Mouse (Mus musculus): ENCODE results near the gene Stoml2.

The Stoml2 gene

DNA sequence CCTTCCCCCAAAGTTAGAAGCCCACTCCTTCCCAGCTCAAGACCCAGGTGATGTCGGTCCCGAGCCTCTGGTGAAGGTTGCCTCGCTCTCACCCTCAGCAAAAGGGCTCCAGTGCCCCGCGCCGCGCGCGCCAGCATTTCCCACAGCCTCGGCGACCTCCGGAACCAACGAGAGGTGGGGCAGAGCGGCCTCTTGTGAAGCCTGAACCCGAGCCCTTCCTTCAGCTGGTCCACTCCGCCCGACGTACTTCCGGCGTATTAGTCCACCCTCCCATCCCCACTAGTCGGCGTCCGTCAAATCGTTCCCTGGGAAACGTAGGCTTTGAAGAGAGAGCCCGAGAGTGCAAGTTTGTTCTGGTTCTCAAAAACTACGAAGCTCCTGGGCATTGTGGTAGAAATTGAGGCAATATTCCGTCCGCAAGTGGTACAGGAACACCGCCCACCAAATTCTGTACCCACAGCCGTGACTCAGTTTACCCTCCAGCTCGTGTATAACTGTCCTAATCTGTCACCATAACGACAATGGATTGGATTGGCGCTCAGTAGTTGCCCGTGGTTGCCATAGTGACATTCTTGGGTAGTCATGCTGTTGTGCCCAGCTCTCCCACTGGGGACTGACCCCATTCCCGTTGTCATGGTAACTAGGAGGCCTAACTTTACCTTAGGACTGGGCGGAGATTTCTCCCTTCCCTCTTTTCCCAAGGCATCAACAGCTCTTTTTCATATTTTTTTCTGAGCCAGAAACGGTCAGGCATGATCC is at the start of gene Stoml2:
Gene Stoml2, minus strand, starts transcription at position 474 of the 759 bp plus-strand sequence.
- ChIA-PET POLR2A (interaction anchor here (0.6 to 5.8 kb wide), 33 partner anchors 9 to 531 kb away, joined by 3 to 62 read pairs (median 5); partner anchors contain the start of genes Creb3 (in 2 of the 4), Fam214b (in 2 of the 4), Tln1 (in 2 of the 4) and Vcp (in 2 of the 4)), CTCF (interaction anchor here (0.5 to 3.4 kb wide), 16 partner anchors 9 to 1907 kb away, joined by 3 to 31 read pairs (median 4); partner anchors contain the start of genes Fam214b (in 1 of the 4) and Nol6 (in 1 of the 4))

GRCm38 (mm10) chr4:43078071-43078718 is 46.7 kb upstream of the Stoml2 start:
- CTCF ChIA-PET: interaction anchor here in 1 of 4 experiments (0.7 kb wide), 1 partner anchor 401 kb away, joined by 7 read pairs; no protein-coding TSS in a partner anchor

DNA sequence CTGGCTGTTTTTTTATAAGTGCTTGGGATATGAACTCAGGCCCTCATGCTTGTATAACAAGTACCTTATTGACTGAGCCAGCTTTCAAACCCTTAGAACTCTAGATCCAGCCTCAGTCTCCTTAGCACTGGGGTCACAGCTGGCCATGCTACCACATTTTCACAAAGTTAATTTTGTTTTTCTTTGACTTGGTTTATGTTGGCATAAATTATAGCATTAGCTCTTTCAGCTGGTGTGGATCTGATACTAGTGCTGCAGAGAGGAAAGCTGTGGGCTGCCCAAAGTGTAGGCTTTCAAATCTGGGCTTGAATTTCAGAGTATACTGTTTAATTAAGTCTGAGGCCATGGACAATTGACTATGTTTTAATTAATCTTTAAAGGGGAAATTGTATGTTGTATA is 43.4 kb upstream of the Stoml2 start:
- POLR2A ChIA-PET: interaction anchor here in 1 of 4 experiments (0.6 to 1.2 kb wide), 3 partner anchors 16 to 216 kb away, joined by 3 to 4 read pairs (median 4); partner anchors contain the start of gene Unc13b
- CTCF ChIA-PET: interaction anchor here in 2 of 4 experiments (0.6 to 1.0 kb wide), 3 partner anchors 22 to 685 kb away, joined by 3 to 4 read pairs (median 3); no protein-coding TSS in a partner anchor

More at GRCm38 (mm10) chr4:43078071-43078718, 46.7 kb upstream of the Stoml2 start:
- POLR2A ChIA-PET: no interaction called here

GRCm38 (mm10) chr4:43065471-43065870 is 34.0 kb upstream of the Stoml2 start:
- POLR2A ChIA-PET: interaction anchor here in 1 of 4 experiments (1.2 kb wide), 1 partner anchor 12 kb away, joined by 3 read pairs; no protein-coding TSS in a partner anchor
- CTCF ChIA-PET: interaction anchor here in 2 of 4 experiments (0.6 to 1.0 kb wide), 5 partner anchors 18 to 378 kb away, joined by 3 to 9 read pairs (median 3); partner anchors contain the start of gene Fam214b (in 1 of the 2)

- ChIA-PET CTCF (interaction anchor here in 3 of 4 experiments (0.5 to 2.6 kb wide), 6 partner anchors 13 to 700 kb away, joined by 3 to 18 read pairs (median 4); partner anchors contain the start of gene Fam214b (in 1 of the 3)), POLR2A (interaction anchor here in 3 of 4 experiments (0.7 to 1.9 kb wide), 7 partner anchors 8 to 1448 kb away, joined by 3 to 7 read pairs (median 3); no protein-coding TSS in a partner anchor)
These were observed 28.8 kb upstream of the Stoml2 start for GRCm38 (mm10) chr4:43060286-43060685.

- ChIA-PET POLR2A (interaction anchor here in 3 of 4 experiments (0.7 to 2.6 kb wide), 12 partner anchors 8 to 471 kb away, joined by 3 to 9 read pairs (median 4); partner anchors contain the start of gene Fam214b (in 1 of the 3)), CTCF (interaction anchor here in 2 of 4 experiments (0.7 to 2.6 kb wide), 6 partner anchors 10 to 612 kb away, joined by 3 to 18 read pairs (median 4); partner anchors contain the start of genes Arhgef39 (in 1 of the 2) and Fam214b (in 1 of the 2))
These were observed 28.2 kb upstream of the Stoml2 start for GRCm38 (mm10) chr4:43059697-43060096.

- CTCF ChIA-PET: interaction anchor here in 3 of 4 experiments (0.6 to 2.6 kb wide), 11 partner anchors 9 to 613 kb away, joined by 3 to 18 read pairs (median 4); partner anchors contain the start of genes Arhgef39 (in 1 of the 3), Fam214b (in 1 of the 3) and Stoml2 (in 1 of the 3)
- POLR2A ChIA-PET: interaction anchor here (0.6 to 2.6 kb wide), 24 partner anchors 9 to 1889 kb away, joined by 3 to 9 read pairs (median 4); partner anchors contain the start of genes Fam214b (in 2 of the 4), Fancg (in 1 of the 4), Stoml2 (in 1 of the 4) and Vcp (in 1 of the 4)
These were observed 27.5 kb upstream of the Stoml2 start, which contains the start of gene Unc13b for GRCm38 (mm10) chr4:43058753-43059654. TSS of gene Unc13b (plus strand) at chr4:43058953.

- ChIA-PET CTCF (interaction anchor here in 3 of 4 experiments (0.6 to 2.6 kb wide), 8 partner anchors 11 to 614 kb away, joined by 3 to 18 read pairs (median 5); partner anchors contain the start of genes Arhgef39 (in 1 of the 3), Fam214b (in 1 of the 3) and Stoml2 (in 1 of the 3)), POLR2A (interaction anchor here in 3 of 4 experiments (0.6 to 2.6 kb wide), 20 partner anchors 10 to 1890 kb away, joined by 3 to 9 read pairs (median 4); partner anchors contain the start of genes Fam214b (in 2 of the 3), Fancg (in 1 of the 3), Stoml2 (in 1 of the 3) and Vcp (in 1 of the 3))
These were observed 26.9 kb upstream of the Stoml2 start for GRCm38 (mm10) chr4:43058392-43058752.

GRCm38 (mm10) chr4:43057654-43058053 is 26.1 kb upstream of the Stoml2 start:
- ChIA-PET POLR2A (interaction anchor here in 2 of 4 experiments (0.8 to 2.6 kb wide), 9 partner anchors 10 to 152 kb away, joined by 3 to 9 read pairs (median 4); partner anchors contain the start of genes Fam214b (in 1 of the 2), Fancg (in 1 of the 2) and Pigo (in 1 of the 2)), CTCF (interaction anchor here (0.6 to 3.1 kb wide), 17 partner anchors 10 to 1795 kb away, joined by 3 to 21 read pairs (median 4); partner anchors contain the start of genes Fam214b (in 2 of the 4), Pigo (in 1 of the 4) and Stoml2 (in 1 of the 4))

DNA sequence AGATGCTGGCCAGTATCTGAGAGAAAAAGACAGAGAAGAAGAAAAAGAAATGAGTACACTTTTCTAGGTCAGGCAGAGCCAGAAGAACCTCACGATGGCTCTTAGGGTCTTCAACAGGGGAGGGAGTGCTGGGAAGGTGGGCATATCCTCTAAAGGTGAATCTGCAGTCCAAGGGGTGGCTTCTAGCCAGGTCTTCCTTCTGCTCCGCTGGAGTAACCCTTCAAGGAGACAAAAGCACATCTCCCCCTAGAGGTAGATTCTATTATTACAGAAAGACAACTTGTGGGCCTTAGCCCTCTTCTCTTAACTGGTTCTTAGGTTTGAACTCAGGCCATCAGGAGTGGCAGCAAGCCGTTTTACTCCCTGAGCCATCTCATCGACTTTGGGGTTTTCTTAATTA is 21.1 kb upstream of the Stoml2 start:
- ChIA-PET CTCF (interaction anchor here in 3 of 4 experiments (0.5 to 1.1 kb wide), 10 partner anchors 21 to 426 kb away, joined by 3 to 5 read pairs (median 4); partner anchors contain the start of gene Stoml2 (in 1 of the 3)), POLR2A (interaction anchor here in 3 of 4 experiments (0.6 to 1.5 kb wide), 4 partner anchors 8 to 427 kb away, joined by 3 read pairs; no protein-coding TSS in a partner anchor)

- CTCF ChIA-PET: interaction anchor here (0.5 to 2.6 kb wide), 55 partner anchors 8 to 1436 kb away, joined by 3 to 21 read pairs (median 4); partner anchors contain the start of genes Pigo (in 2 of the 4), Atp8b5 (in 1 of the 4), Car9 (in 1 of the 4) and Ccdc107 (in 1 of the 4)
- POLR2A ChIA-PET: interaction anchor here in 3 of 4 experiments (0.7 to 2.5 kb wide), 23 partner anchors 9 to 445 kb away, joined by 3 to 11 read pairs (median 4); partner anchors contain the start of genes Stoml2 (in 2 of the 3), Vcp (in 2 of the 3), Ccdc107 (in 1 of the 3) and Pigo (in 1 of the 3)
These were observed 15.7 kb upstream of the Stoml2 start for GRCm38 (mm10) chr4:43047231-43047630.

DNA sequence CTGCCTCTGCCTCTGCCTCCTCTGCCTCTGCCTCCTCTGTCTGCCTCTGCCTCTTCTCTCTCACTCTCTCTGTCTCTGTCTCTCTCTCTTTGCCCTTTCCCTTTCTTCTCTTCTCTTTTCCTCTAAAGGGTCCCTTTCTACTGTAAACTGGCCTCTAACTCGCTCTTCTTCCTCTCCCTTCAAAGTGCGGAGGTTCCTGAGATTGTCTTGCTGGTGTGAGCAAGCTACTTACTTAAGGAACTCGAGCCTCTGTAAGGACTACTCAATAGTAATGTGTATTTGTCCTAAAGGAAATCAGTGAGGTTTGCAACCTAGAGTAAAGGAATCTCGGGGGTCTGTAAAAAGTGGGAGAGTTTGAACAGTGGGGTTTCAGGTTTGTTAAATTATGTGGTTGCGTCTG is 15.1 kb upstream of the Stoml2 start:
- POLR2A ChIA-PET: interaction anchor here in 3 of 4 experiments (0.5 to 2.5 kb wide), 27 partner anchors 9 to 1543 kb away, joined by 3 to 11 read pairs (median 4); partner anchors contain the start of genes Stoml2 (in 2 of the 3), Unc13b (in 2 of the 3), Vcp (in 2 of the 3) and Ccdc107 (in 1 of the 3)
- CTCF ChIA-PET: interaction anchor here (0.5 to 2.6 kb wide), 39 partner anchors 9 to 1436 kb away, joined by 3 to 21 read pairs (median 4); partner anchors contain the start of genes Pigo (in 2 of the 4), Atp8b5 (in 1 of the 4), Stoml2 (in 1 of the 4) and Tpm2 (in 1 of the 4)

GRCm38 (mm10) chr4:43045659-43046302 is 14.3 kb upstream of the Stoml2 start, which contains the start of gene Fam214b:
TSS of gene Fam214b (minus strand) at chr4:43046220.
- POLR2A ChIA-PET: interaction anchor here in 3 of 4 experiments (0.5 to 2.5 kb wide), 12 partner anchors 11 to 1542 kb away, joined by 3 to 10 read pairs (median 4); partner anchors contain the start of genes Stoml2 (in 2 of the 3), Unc13b (in 2 of the 3), Creb3 (in 1 of the 3) and Tln1 (in 1 of the 3)
- CTCF ChIA-PET: interaction anchor here in 2 of 4 experiments (0.5 to 2.6 kb wide), 14 partner anchors 10 to 482 kb away, joined by 3 to 21 read pairs (median 8); partner anchors contain the start of genes Pigo (in 2 of the 2), Stoml2 (in 1 of the 2), Tpm2 (in 1 of the 2) and Unc13b (in 1 of the 2)

DNA sequence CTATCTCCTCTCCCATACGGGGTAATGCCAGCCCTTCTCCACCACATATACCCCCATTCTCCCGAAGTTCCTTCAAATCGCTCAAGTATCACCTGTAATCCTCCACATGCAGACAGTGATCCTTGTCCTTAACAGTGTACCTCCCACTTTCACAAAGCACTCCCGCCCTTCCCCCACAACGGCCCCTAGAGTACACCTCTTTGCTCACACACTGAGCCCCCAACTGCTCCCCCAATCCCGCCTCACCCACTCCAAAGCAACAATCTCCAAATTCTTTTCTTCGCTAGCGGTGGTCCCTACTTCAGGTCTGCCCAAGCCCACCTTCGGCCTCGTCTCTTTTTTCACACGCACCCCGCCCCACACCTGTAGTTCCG is 13.8 kb upstream of the Stoml2 start:
- CTCF ChIA-PET: interaction anchor here in 2 of 4 experiments (0.5 to 0.6 kb wide), 2 partner anchors 434 to 436 kb away, joined by 4 to 7 read pairs; no protein-coding TSS in a partner anchor
- POLR2A ChIA-PET: interaction anchor here in 2 of 4 experiments (1.1 to 2.5 kb wide), 4 partner anchors 13 to 45 kb away, joined by 3 to 13 read pairs (median 8); partner anchors contain the start of genes Stoml2 (in 2 of the 2), Fancg (in 1 of the 2) and Vcp (in 1 of the 2)

Data from embryonic stem cell, embryonic (primary cell).